Mouse (Mus musculus): Measurements from ENCODE around the gene Dclre1c.

DNA sequence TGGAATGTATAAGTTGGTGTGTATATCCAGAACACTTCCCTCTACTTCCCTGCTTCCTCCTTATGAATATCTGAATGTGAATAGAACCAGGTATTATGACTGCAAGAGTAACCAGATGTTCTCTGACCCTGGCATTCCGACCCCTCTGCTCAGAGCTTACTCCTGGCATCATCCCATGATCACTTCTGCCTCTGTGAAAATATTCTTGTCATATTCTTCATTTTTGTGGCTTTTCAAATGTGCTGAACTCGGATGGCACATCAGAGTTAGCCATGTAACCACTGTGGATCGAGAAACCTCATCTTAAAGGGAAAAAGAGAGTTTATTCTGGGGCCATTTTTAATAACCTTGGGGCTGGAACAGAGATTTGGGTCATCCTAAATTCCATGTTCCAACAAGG lies 1.4 kb upstream of the Dclre1c start, which contains the start of gene Meig1:
- no peak for TF ChIP-seq CTCF (IDR thresholded peaks at IDR 0.05; ENCODE audit: borderline replicate concordance, insufficient read depth, low read depth, low read length)
- TF ChIP-seq POLR2A (IDR thresholded peaks at IDR 0.05; ENCODE audit: borderline replicate concordance, insufficient read depth, low read length), result no peak

Data from cerebellum, adult 2 months (tissue).